Mouse (Mus musculus): ENCODE results near the gene Vmn1r37. TPM values are rescaled to one million over a fixed set of nuclear protein-coding genes. Genes with fewer than 3 reads are reported as not detected.

The Vmn1r37 gene
- not detected in 2 replicates for polyA plus RNA-seq (2015; fragmentation: Nextera tagmentation; extraction: Ambion mirVana)

GRCm38 (mm10) chr6:66729082-66729481, at the start of gene Vmn1r37:
Gene Vmn1r37, plus strand, starts transcription at chr6:66729382.

GRCm38 (mm10) chr6:66685806-66686205, 43.4 kb upstream of the Vmn1r37 start, which contains the start of gene Vmn1r35:
Gene Vmn1r35, minus strand, starts transcription at chr6:66685906.

GRCm38 (mm10) chr6:66719068-66719467, 10.1 kb upstream of the Vmn1r37 start, which contains the start of gene Vmn1r36:
Gene Vmn1r36, minus strand, starts transcription at chr6:66719168.

GRCm38 (mm10) chr6:66782527-66782926, 53.3 kb downstream of the Vmn1r37 start, which contains the start of gene Vmn1r38:
Gene Vmn1r38, minus strand, starts transcription at chr6:66782627.

Other genes starting within 250 kb of the Vmn1r37 start
- gene Mad2l1, start 194.0 kb upstream of the Vmn1r37 start, polyA plus RNA-seq (2015; fragmentation: Nextera tagmentation; extraction: Ambion mirVana) = 101 and 110 TPM in 2 replicates
- gene Vmn1r32, start 169.3 kb upstream of the Vmn1r37 start, polyA plus RNA-seq (2015; fragmentation: Nextera tagmentation; extraction: Ambion mirVana) = 0.07 TPM in 1 of 2 replicates, not detected in the other
- gene Vmn1r33, start 111.1 kb upstream of the Vmn1r37 start, polyA plus RNA-seq (2015; fragmentation: Nextera tagmentation; extraction: Ambion mirVana) = not detected in 2 replicates
- gene Vmn1r34, start 85.5 kb upstream of the Vmn1r37 start, polyA plus RNA-seq (2015; fragmentation: Nextera tagmentation; extraction: Ambion mirVana) = not detected in 2 replicates
- gene Vmn1r35, start 43.5 kb upstream of the Vmn1r37 start, polyA plus RNA-seq (2015; fragmentation: Nextera tagmentation; extraction: Ambion mirVana) = not detected in 2 replicates
- not detected in 2 replicates for gene Vmn1r36, start 10.2 kb upstream of the Vmn1r37 start, polyA plus RNA-seq (2015; fragmentation: Nextera tagmentation; extraction: Ambion mirVana)
- not detected in 2 replicates for gene Vmn1r38, start 53.2 kb downstream of the Vmn1r37 start, polyA plus RNA-seq (2015; fragmentation: Nextera tagmentation; extraction: Ambion mirVana)
- gene Vmn1r39, start 81.2 kb downstream of the Vmn1r37 start, polyA plus RNA-seq (2015; fragmentation: Nextera tagmentation; extraction: Ambion mirVana) = not detected in 2 replicates
- gene Gng12, start 167.0 kb downstream of the Vmn1r37 start, polyA plus RNA-seq (2015; fragmentation: Nextera tagmentation; extraction: Ambion mirVana) = 29.1 and 36.0 TPM in 2 replicates

All from spleen, postnatal 0 days (tissue).